Mouse (Mus musculus): ENCODE results near the gene Irf1. TPM values are rescaled to one million over a fixed set of nuclear protein-coding genes. Genes with fewer than 3 reads are reported as not detected.

Gene Irf1
- polyA plus RNA-seq, 1 experiment, result 0.32 TPM

DNA sequence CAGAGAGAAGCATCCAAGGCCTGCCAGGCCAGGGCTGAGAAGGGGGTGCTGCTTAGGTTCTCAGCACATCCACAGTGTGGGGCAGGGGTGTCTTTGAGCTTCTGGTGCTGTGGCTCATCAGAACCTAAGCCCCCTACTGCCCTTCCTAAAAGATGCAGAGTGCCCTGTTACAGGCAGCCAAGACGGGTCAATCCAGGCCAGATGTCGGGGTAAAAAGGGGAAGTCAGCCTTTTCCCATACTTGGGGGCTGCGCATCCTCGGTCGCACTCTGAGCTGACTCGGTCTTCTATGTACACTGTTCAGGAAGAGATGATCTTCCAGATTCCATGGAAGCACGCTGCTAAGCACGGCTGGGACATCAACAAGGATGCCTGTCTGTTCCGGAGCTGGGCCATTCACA, 2.7 kb downstream of the Irf1 start:
- no peak for TF ChIP-seq GATA1 (IDR thresholded peaks at IDR 0.05; ENCODE audit: low read length)

- no peak for TF ChIP-seq GATA1 (IDR thresholded peaks at IDR 0.05; ENCODE audit: low read length)
Measured at GRCm38 (mm10) chr11:53773087-53773486, 3.3 kb downstream of the Irf1 start, which contains the start of gene Gm17334. Gene Gm17334, minus strand, starts transcription at chr11:53773187.

DNA sequence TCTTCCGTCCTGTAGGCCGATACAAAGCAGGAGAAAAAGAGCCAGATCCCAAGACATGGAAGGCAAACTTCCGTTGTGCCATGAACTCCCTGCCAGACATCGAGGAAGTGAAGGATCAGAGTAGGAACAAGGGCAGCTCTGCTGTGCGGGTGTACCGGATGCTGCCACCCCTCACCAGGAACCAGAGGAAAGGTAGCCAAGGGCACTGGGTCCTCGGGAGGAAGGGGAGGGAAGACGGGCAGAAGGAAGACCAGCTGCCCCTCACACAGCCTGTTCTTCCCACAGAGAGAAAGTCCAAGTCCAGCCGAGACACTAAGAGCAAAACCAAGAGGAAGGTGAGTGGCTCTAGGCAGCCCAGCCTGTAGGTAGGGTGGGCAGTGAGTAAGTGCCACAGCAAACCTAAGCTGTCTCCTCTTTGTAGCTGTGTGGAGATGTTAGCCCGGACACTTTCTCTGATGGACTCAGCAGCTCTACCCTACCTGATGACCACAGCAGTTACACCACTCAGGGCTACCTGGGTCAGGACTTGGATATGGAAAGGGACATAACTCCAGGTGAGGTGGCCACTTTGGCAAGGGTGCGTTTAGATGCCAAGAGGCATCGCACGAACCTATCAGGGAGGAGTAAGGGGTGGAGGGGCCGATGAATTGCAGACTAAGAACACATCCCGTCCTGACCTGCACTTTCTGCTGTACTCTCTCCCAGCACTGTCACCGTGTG, 4.0 kb downstream of the Irf1 start:
- no peak for TF ChIP-seq GATA1 (IDR thresholded peaks at IDR 0.05; ENCODE audit: low read length)

- no peak for TF ChIP-seq GATA1 (IDR thresholded peaks at IDR 0.05; ENCODE audit: low read length)
Measured at GRCm38 (mm10) chr11:53774659-53775255, 4.9 kb downstream of the Irf1 start.

GRCm38 (mm10) chr11:53777736-53778135, 7.9 kb downstream of the Irf1 start:
- no peak for TF ChIP-seq GATA1 (IDR thresholded peaks at IDR 0.05; ENCODE audit: low read length)

DNA sequence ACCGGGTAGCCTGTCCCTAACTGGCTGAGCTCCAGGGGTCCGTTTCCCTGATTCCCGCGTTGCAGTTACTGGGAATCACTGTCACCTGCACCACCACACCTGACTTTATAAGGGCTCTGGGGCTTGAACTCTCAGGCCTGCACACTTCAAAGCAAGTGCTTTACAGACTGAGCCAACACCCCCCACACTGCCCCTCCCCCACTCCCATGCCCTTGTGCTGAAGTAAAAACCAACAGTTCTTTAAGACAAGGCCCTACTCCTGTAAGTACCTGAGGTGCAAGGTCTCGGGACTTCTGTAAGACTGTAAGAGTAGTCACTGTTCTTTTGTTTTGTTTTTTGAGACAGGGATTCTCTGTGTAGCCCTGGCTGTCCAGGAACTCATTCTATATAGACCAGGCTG, 8.6 kb downstream of the Irf1 start:
- no peak for TF ChIP-seq GATA1 (IDR thresholded peaks at IDR 0.05; ENCODE audit: low read length)

GRCm38 (mm10) chr11:53779808-53780207, 10.0 kb downstream of the Irf1 start:
- TF ChIP-seq GATA1 (IDR thresholded peaks at IDR 0.05; ENCODE audit: low read length), result no peak

- no peak for TF ChIP-seq GATA1 (IDR thresholded peaks at IDR 0.05; ENCODE audit: low read length)
Measured at GRCm38 (mm10) chr11:53780262-53780661, 10.4 kb downstream of the Irf1 start.

GRCm38 (mm10) chr11:53781201-53781775, 11.5 kb downstream of the Irf1 start:
- TF ChIP-seq GATA1 (IDR thresholded peaks at IDR 0.05; ENCODE audit: low read length), result no peak

- no peak for TF ChIP-seq GATA1 (IDR thresholded peaks at IDR 0.05; ENCODE audit: low read length)
Measured at GRCm38 (mm10) chr11:53781964-53782363, 12.2 kb downstream of the Irf1 start.

GRCm38 (mm10) chr11:53783288-53783687, 13.5 kb downstream of the Irf1 start:
- no peak for TF ChIP-seq GATA1 (IDR thresholded peaks at IDR 0.05; ENCODE audit: low read length)

GRCm38 (mm10) chr11:53785311-53785936, 15.6 kb downstream of the Irf1 start:
- no peak for TF ChIP-seq GATA1 (IDR thresholded peaks at IDR 0.05; ENCODE audit: low read length)

DNA sequence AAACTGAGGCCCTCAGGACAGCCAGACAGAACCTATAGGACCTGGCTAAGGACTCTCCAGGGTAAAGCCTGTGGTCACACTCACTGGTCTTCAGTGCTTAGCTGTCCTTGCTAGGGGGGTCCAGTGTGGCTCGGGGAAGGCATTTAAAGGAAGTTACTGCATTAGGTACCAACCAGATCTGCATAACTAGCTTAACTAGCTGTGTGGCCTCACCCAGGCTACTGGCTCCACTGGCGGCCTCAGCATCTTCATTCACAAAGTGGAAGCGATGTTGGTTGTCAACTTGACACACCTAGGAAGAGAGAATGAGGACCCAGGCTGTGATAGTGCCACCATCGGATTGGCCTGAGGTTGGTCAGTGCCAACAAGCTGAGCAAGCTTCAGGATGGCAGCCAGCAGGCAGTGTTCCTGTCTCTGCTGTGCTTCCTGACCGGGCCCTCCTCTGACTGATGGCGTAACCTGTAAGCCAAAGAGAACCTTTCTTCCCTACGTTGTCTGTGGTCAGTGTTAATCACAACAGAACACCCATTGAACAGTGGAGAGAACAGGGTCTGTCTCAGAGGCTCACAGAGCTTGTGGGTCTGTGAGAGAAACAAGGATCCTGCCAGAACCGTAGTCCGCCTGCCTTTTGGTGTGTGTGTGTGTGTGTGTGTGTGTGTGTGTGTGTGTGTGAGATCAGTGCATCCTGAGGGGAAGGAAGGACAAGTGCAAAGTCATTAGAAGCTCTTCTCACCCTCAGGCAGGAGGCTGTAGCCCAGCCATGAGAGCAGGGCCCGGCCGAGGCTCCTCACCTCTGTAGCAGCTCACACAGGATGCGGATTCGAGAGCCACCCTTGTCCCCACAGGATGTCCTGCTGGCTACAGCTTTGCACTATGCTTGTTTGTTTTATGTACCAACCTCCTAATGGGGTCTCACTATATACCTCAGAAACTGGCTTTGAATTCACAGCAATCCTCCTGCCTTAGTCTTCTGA, 16.5 kb downstream of the Irf1 start:
- no peak for TF ChIP-seq GATA1 (IDR thresholded peaks at IDR 0.05; ENCODE audit: low read length)

- TF ChIP-seq GATA1 (IDR thresholded peaks at IDR 0.05; ENCODE audit: low read length), result no peak
Measured at GRCm38 (mm10) chr11:53788196-53788595, 18.4 kb downstream of the Irf1 start.

- no peak for TF ChIP-seq GATA1 (IDR thresholded peaks at IDR 0.05; ENCODE audit: low read length)
Measured at GRCm38 (mm10) chr11:53789277-53789676, 19.5 kb downstream of the Irf1 start.
